Mouse (Mus musculus) intestine, embryonic 14.5 days (tissue): Measurements from ENCODE around the gene B430306N03Rik. TPM values are rescaled to one million over a fixed set of nuclear protein-coding genes. Genes with fewer than 3 reads are reported as not detected.
"Not testable (repeated sequence)": the region's sequence is repeated elsewhere in the genome, so short reads cannot be mapped to it uniquely, and the experiment has no call there.

Source experiments
- ATAC-seq: fragments of 200-750 bp; cut with Nextera tagmentation; replicated peaks from 2 replicates; pipeline ENCODE4 v1.8.0; 2017; ENCODE audit warnings: low read depth, moderate number of reproducible peaks, moderate TSS enrichment, moderate library complexity; ENCODE audit not compliant: low FRiP score, low TSS enrichment
- DNase-seq: peaks from one replicate; pipeline ENCODE4 v3.0.0-alpha.2; 2018; ENCODE audit warnings: low spot score
- H3K27ac ChIP-seq: fragments of 300-500 bp; sonication (generic); 2 replicates; pipeline ENCODE4 v1.5.1; 2014; ENCODE audit warnings: low read depth, mild to moderate bottlenecking, control low read depth
- H3K27me3 ChIP-seq: fragments of 300-500 bp; sonication (generic); replicated peaks from 2 replicates; pipeline ENCODE4 v1.6.1; 2014; ENCODE audit warnings: low read length, control low read depth; ENCODE audit not compliant: control insufficient read depth, insufficient read depth
- H3K36me3 ChIP-seq: fragments of 300-500 bp; sonication (generic); 2 replicates; pipeline ENCODE4 v1.6.1; 2014; ENCODE audit warnings: low read length, control low read depth; ENCODE audit not compliant: control insufficient read depth, insufficient read depth
- H3K4me1 ChIP-seq: fragments of 300-500 bp; sonication (generic); replicated peaks from 2 replicates; pipeline ENCODE4 v1.6.1; 2014; ENCODE audit warnings: low read length, control low read depth, mixed read lengths; ENCODE audit not compliant: control insufficient read depth, insufficient read depth
- H3K4me2 ChIP-seq: fragments of 300-500 bp; sonication (generic); 2 replicates; pipeline ENCODE4 v1.6.1; 2014; ENCODE audit warnings: low read length
- H3K4me3 ChIP-seq: fragments of 300-500 bp; sonication (generic); 2 replicates; pipeline ENCODE4 v1.5.1; 2014; ENCODE audit warnings: low read depth, low read length, control low read depth, mixed read lengths
- H3K9ac ChIP-seq: fragments of 300-500 bp; sonication (generic); 2 replicates; pipeline ENCODE4 v1.6.1; 2014; ENCODE audit warnings: mild to moderate bottlenecking, low read length
- H3K9me3 ChIP-seq: fragments of 300-500 bp; sonication (generic); 2 replicates; pipeline ENCODE4 v1.6.1; 2016; ENCODE audit warnings: low read length, control low read depth; ENCODE audit not compliant: control insufficient read depth
- WGBS: fragments of 180-500 bp; shearing (Covaris S2); extraction: QIAGEN DNeasy Blood & Tissue Kit; methylation state at CpG from one replicate; pipeline ENCODE4 v1.1.7; 2014; 5-methylcytosine and 5-hydroxymethylcytosine counted together
- polyA plus RNA-seq: library from polyadenylated mRNA; unstranded; fragments of >200 nt; fragmentation: Nextera tagmentation; extraction: Ambion mirVana; gene quantifications from 2 replicates; pipeline ENCODE4 v1.2.1, GENCODE M21; 2014

The B430306N03Rik gene
- polyA plus RNA-seq, result 0.41 and 0.46 TPM in 2 replicates

DNA sequence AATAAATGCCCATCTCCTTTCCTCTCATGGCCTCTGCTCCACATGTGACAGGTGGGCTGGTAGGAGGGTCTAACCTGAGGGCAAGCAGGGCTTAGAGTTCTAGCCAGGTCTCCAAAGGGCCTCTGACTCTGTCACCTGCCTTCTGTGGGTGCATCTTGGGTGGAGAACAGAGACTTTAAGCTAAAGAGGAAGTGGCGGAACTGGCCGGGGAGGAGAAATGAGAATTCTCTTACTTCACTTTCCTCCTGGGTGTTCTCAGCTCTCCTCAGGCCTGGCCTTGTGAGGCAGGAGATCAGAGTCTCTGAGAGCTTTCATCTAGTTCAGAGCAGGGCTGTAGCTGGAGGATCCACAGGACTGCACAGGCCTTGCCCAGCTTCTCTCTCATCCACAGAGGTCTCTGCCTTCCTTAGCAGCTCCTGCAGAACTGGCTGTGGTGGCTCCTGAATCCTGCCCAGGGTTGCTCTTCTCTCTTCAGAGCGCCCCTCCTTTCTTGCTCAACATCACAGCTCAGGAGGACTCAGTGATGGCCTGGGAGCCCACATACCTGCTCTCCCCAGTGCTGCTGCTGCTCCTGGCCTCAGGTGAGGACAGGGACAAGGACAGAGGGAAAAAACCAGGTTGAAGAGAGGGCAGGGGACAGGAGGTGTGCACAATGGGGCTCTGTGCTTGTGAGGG lies at the start of gene B430306N03Rik:
TSS of gene B430306N03Rik (plus strand) at position 237 of the 675 bp plus-strand sequence.
- not testable (repeated sequence) for H3K9ac ChIP-seq, H3K4me3 ChIP-seq, H3K4me2 ChIP-seq, H3K36me3 ChIP-seq, ATAC-seq, H3K9me3 ChIP-seq, DNase-seq, H3K27ac ChIP-seq, H3K27me3 ChIP-seq, H3K4me1 ChIP-seq
- 85% methylated on average over 3 of the region's 3 CpGs for WGBS

DNA sequence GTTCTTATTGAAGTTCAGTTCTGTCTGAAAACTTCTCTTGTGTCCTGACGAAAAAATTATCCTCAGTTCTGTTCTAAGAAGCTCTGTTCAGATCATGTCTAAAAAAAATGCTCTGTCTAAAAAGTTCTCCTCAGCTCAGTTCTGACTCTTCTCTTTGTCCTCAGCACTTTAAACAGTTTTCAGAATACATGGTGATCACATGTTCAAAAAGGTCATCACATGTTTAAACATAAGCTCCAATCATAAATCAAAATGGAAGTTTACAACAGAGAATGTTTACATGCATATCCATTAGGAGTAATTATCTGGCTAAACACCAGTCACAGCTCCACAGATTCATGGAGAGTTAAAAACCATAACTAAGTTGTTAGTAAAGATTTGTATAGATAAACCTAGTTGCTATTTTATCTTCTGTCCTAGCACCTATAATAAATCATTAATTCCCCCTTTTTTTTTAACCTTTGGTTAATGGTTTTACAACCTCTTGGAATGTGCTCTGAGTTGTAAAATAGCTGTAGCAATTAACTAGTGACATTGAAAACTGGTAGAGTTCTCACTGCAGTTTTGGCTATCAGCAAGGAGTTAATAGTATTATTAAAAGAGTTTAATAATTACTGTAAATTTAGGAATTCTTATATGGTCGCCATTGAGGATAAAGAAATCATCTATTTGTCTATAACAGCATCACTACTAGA lies 49.2 kb upstream of the B430306N03Rik start:
- 6% methylated on average over 2 of the region's 2 CpGs for WGBS
- peak overlapping the region; percentile 79 for H3K27ac ChIP-seq

DNA sequence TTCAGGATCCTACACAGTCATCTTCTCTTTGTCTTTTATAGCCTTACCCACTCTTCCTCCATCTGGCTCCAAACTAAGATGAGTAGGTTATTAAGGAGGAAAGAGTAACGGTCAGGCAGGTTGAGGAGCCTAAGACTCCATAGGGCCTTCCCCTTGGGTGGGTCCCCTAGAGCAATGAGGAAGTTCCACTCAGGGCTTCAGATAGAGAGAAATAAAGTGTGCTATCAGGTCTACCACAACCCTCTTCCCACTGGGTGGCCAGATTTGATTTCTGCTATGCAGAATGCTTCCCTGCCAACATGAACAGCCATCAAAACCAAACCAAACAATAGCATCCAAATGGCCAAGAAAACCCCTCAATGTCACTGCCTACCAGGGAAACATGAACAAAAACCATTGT lies 48.4 kb upstream of the B430306N03Rik start:
- Histone ChIP-seq H3K4me3 (no peak overlapping the region), H3K27me3 (no peaks in the 10 kb centered on the region), H3K9ac (no peak overlapping the region), H3K27ac (no peak overlapping the region), H3K9me3 (no peaks in the 10 kb centered on the region), H3K36me3 (no peaks in the 10 kb centered on the region), H3K4me2 (no peak overlapping the region), H3K4me1 (peaks cover 10% of the 10 kb centered on the region)
- DNase-seq (no peak), ATAC-seq (no peak)
- 65% methylated on average over 1 of the region's 1 CpGs for WGBS

More for the DNA sequence above, 49.2 kb upstream of the B430306N03Rik start:
- Histone ChIP-seq H3K4me2 (0 out of 2 replicates have a peak overlapping the region, but pooled peaks have one; percentile 27), H3K9me3 (no peaks in the 10 kb centered on the region), H3K9ac (no peak overlapping the region), H3K36me3 (no peaks in the 10 kb centered on the region), H3K4me3 (no peak overlapping the region), H3K27me3 (no peaks in the 10 kb centered on the region), H3K4me1 (peaks cover 10% of the 10 kb centered on the region)
- DNase-seq, result no peak
- peak; percentile 55; the same call in 1 of the 2 replicates for ATAC-seq

DNA sequence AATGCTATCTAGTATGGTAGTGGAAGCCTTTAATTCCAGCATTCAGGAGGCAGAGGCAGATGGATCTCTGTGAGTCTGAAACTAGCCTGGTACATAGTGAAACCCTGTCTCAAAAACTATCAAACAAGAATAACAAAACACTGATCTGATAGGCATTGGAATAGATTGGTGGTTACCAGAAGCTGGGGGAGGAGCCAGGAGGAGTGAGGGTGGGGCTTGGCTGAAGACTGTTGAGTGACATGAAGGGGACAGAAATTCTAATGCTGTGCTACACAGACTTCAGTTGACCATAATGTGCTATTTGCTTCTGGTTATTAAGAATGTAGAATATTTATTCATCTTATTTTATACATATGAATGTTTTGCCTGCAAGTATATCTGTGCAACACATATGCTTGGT lies 47.7 kb upstream of the B430306N03Rik start:
- ATAC-seq (no peak), DNase-seq (no peak)
- Histone ChIP-seq H3K9ac (no peak overlapping the region), H3K4me3 (no peak overlapping the region), H3K36me3 (no peaks in the 10 kb centered on the region), H3K9me3 (no peaks in the 10 kb centered on the region), H3K27me3 (no peaks in the 10 kb centered on the region), H3K4me1 (peaks cover 10% of the 10 kb centered on the region), H3K4me2 (no peak overlapping the region), H3K27ac (no peak overlapping the region)

DNA sequence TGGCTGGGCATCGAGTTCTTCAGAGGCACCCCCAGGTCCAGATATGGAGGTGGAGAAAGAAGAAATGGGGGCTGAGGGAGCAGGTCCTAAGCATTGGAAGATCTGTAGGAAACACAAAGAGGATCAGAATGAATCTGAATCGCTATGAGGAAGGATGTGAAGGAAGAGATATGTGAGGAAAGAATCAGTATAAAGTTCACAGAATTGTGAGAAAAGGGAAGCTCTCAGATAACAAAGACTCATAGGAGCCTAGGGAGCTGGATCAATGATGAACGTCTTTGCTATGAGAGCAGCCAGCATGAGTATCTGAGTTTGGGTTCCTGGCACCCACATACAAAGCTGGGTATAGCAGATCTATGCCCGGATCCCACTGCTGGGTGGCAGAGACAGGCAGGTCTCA lies 46.1 kb upstream of the B430306N03Rik start:
- Histone ChIP-seq H3K27ac (no peak overlapping the region), H3K4me2 (no peak overlapping the region), H3K9me3 (no peaks in the 10 kb centered on the region), H3K36me3 (no peaks in the 10 kb centered on the region), H3K9ac (no peak overlapping the region), H3K4me3 (no peak overlapping the region), H3K4me1 (peaks cover 10% of the 10 kb centered on the region), H3K27me3 (no peaks in the 10 kb centered on the region)
- WGBS, result 84% methylated on average over 4 of the region's 4 CpGs
- DNase-seq (no peak), ATAC-seq (no peak)

DNA sequence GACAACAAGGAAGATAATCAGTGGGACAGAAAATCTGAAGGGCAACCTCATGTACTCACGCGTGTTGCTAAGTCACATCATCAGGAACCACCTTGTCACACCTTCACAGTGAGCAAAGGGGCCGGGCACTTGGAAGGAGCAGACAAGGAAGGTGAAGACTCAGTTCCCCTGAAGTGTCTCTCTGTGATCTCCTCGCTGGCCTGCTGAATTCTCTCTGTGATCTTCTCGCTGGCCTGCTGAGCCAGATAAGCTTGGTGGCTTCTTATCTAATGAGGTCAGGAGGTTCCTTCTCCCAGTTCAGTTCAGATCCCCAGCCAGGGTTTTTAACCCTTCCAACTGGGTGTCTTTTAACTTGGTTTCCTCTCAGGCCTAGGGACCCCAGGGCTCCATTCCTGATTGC lies 43.8 kb upstream of the B430306N03Rik start:
- Histone ChIP-seq H3K4me1 (no peaks in the 10 kb centered on the region), H3K4me2 (no peak overlapping the region), H3K36me3 (no peaks in the 10 kb centered on the region), H3K9me3 (no peaks in the 10 kb centered on the region), H3K4me3 (no peak overlapping the region), H3K27me3 (no peaks in the 10 kb centered on the region), H3K27ac (no peak overlapping the region), H3K9ac (no peak overlapping the region)
- 58% methylated on average over 5 of the region's 5 CpGs for WGBS
- no peak; the same call in 1 of the 2 replicates for ATAC-seq
- no peak for DNase-seq

DNA sequence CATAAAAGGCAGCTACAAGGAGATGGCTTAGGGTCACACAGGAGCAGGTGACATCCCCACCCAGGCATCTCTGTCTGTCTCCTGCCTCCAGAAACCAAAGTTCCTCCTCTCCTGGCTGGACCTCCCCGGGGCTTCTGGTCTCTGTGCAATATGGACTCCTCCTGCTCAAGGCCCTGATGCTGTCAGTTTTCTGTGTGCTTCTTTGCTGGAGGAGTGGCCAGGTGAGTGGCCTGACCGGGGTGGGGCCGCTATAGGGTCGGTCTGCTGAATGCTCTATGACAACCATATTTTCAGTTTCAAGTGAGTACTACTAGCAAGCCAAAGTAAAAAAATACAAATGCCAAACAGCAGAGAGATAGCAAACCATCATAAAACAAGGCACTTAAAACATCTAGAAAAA lies 43.3 kb upstream of the B430306N03Rik start:
- Histone ChIP-seq H3K27me3 (no peaks in the 10 kb centered on the region), H3K4me1 (no peaks in the 10 kb centered on the region), H3K4me2 (no peak overlapping the region), H3K9ac (no peak overlapping the region), H3K4me3 (no peak overlapping the region), H3K36me3 (no peaks in the 10 kb centered on the region), H3K27ac (no peak overlapping the region), H3K9me3 (no peaks in the 10 kb centered on the region)
- WGBS, result 77% methylated on average over 4 of the region's 4 CpGs
- DNase-seq (no peak), ATAC-seq (peak; percentile 64; the same call in 1 of the 2 replicates)

DNA sequence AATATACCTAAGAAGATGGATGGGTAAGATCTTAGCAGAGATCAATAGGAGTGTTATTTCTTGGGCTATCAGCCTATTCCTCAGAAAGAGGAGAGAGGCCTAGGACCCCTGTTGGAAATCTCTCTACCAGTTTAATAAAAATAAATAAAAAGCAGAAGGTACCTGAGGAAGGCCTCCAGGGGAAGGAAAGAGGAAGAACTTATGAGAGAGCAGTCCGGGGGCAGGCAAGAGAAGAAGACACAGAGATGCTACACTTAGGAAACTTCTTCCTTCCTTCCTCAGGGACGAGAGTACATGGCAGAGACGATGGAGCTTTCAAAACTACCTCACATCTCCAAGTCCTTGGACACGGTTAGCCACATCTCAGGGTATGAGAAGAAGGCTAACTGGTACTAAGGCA lies 41.8 kb upstream of the B430306N03Rik start:
- ATAC-seq (no peak), DNase-seq (no peak)
- no peaks in the 10 kb centered on the region for H3K36me3 ChIP-seq
- H3K27ac ChIP-seq, result no peak overlapping the region
- H3K4me1 ChIP-seq, result no peaks in the 10 kb centered on the region
- no peaks in the 10 kb centered on the region for H3K9me3 ChIP-seq
- no peak overlapping the region for H3K9ac ChIP-seq
- no peak overlapping the region for H3K4me2 ChIP-seq
- WGBS, result 91% methylated on average over 4 of the region's 4 CpGs
- H3K27me3 ChIP-seq, result no peaks in the 10 kb centered on the region
- H3K4me3 ChIP-seq, result no peak overlapping the region
